Mouse (Mus musculus): ENCODE results near the gene Krt25.

Krt25 gene

DNA sequence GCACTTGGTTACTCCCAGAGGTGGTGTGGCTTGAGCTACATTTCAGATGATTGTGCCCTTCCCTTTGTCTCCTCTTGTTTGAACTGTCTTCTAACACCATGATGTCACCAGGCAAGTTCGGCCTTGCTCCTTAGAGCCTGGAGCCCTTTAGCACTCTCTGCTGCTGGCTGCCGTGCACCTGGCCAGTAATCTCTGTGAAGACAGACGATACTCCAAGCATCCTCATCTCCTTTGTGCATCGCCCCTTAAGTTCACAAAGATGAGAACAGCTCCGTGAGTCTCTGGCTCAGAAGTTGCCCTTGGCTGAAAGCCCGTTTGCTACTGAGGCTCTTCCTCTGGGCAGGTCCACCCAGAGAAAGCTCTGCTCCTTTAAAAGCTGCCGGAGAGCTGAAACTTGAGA is 46.0 kb downstream of the Krt25 start:
- DNase-seq (ENCODE audit: low spot score): no peak

- DNase-seq (ENCODE audit: low spot score): no peak
These were observed 47.1 kb downstream of the Krt25 start for GRCm38 (mm10) chr11:99275624-99276023.

- DNase-seq (ENCODE audit: low spot score): no peak
These were observed 50.0 kb downstream of the Krt25 start for GRCm38 (mm10) chr11:99272721-99273120.

GRCm38 (mm10) chr11:99269192-99269591 is 53.6 kb downstream of the Krt25 start:
- no peak for DNase-seq (ENCODE audit: low spot score)

- DNase-seq (ENCODE audit: low spot score): no peak
These were observed 57.0 kb downstream of the Krt25 start for GRCm38 (mm10) chr11:99265796-99266195.

Measured in retina, embryonic 14.5 days (tissue).